Mouse (Mus musculus) lung, adult 2 months (tissue): ENCODE data around the gene Ppil6.

ENCODE experiments used
- CTCF ChIP-seq: fragments of 200-500 bp; IDR thresholded peaks from 2 replicates; pipeline ENCODE4 v1.5.1; 2011; ENCODE audit warnings: mild to moderate bottlenecking, low read length, control low read depth; ENCODE audit not compliant: insufficient read depth
- POLR2A ChIP-seq: fragments of 200-500 bp; IDR thresholded peaks from 2 replicates; pipeline ENCODE4 v1.6.1; 2011; ENCODE audit warnings: low read depth, mild to moderate bottlenecking, control low read depth, low read length, borderline replicate concordance; ENCODE audit errors: extremely low read depth

- TF ChIP-seq CTCF (no peak), POLR2A (no peak)
Measured at GRCm38 (mm10) chr10:41538986-41539385, 48.7 kb downstream of the Ppil6 start.
